Mouse (Mus musculus): ENCODE measurements around the gene Hoxa5. TPM values are rescaled to one million over a fixed set of nuclear protein-coding genes. Genes with fewer than 3 reads are reported as not detected.

The Hoxa5 gene
- polyA plus RNA-seq, 1 experiment from 2014 or later, result 21.4 TPM

DNA sequence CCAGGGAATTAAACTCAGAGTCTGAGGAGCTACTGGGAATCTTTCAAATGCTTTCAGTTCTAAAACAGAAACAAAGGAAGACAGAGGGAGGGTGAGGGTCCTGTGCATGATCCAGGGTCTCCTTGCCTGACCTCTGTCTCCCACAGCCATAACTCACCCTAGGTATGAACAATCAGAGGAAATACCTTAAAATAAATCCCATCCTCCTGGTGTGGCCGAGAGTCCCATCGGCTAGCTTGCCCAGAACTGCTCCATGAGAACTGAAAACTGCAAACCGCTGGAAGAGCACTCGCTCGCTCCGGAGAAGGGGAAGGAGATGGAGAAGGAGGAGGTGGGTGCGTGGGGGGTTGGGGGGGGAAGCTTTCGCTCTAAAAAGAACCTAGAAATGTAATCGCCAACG, 24.7 kb downstream of the Hoxa5 start:
- CTCF ChIA-PET, result interaction anchor here (0.7 to 2.1 kb wide), 6 partner anchors 11 to 179 kb away, joined by 3 to 5 read pairs (median 3); partner anchors contain the start of gene Hoxa7
- in situ Hi-C loops (cut with MboI; ENCODE audit: low pct_unique_long_range_greater_than_20kb), result loop anchor here (10.0 kb wide), 1 partner anchor 45 kb away; the partner anchor contains the start of gene Hoxa7

GRCm38 (mm10) chr6:52178918-52179665, 25.3 kb downstream of the Hoxa5 start:
- no peaks in the 10 kb centered on the region for H3K27me3 ChIP-seq
- DNase-seq (ENCODE audit: low read depth, low spot score), result no peak
- no peak for TF ChIP-seq CTCF (IDR thresholded peaks at IDR 0.05)
- POLR2A ChIA-PET, result interaction anchor here (1.2 to 16.4 kb wide), 7 partner anchors 13 to 178 kb away, joined by 3 to 378 read pairs (median 6); partner anchors contain the start of genes Gm28308, Hoxa10, Hoxa11 and Hoxa3
- no peak for ATAC-seq
- CTCF ChIA-PET, result interaction anchor here (0.7 to 2.1 kb wide), 10 partner anchors 10 to 178 kb away, joined by 3 to 8 read pairs (median 3); partner anchors contain the start of gene Hoxa7
- in situ Hi-C loops (cut with MboI; ENCODE audit: low pct_unique_long_range_greater_than_20kb), result loop anchor here (10.0 kb wide), 1 partner anchor 46 kb away; the partner anchor contains the start of gene Hoxa7

More for the DNA sequence above, 24.7 kb downstream of the Hoxa5 start:
- no peak for ATAC-seq
- POLR2A ChIA-PET, result interaction anchor here (1.4 to 16.4 kb wide), 3 partner anchors 12 to 179 kb away, joined by 6 to 378 read pairs (median 6); partner anchors contain the start of genes Gm28308, Hoxa10, Hoxa3 and Hoxa4
- H3K27me3 ChIP-seq, result no peaks in the 10 kb centered on the region
- no peak for DNase-seq (ENCODE audit: low read depth, low spot score)
- TF ChIP-seq CTCF (IDR thresholded peaks at IDR 0.05), result no peak

GRCm38 (mm10) chr6:52177806-52178205, 26.6 kb downstream of the Hoxa5 start:
- no peak for ATAC-seq
- DNase-seq (ENCODE audit: low read depth, low spot score), result no peak
- ChIA-PET CTCF (interaction anchor here (0.7 to 2.1 kb wide), 11 partner anchors 18 to 68 kb away, joined by 3 to 8 read pairs (median 5); partner anchors contain the start of genes Hoxa11, Hoxa5, Hoxa7 and Hoxa9), POLR2A (interaction anchor here (0.8 to 16.4 kb wide), 7 partner anchors 14 to 68 kb away, joined by 3 to 378 read pairs (median 6); partner anchors contain the start of genes Gm28308, Hoxa1, Hoxa10 and Hoxa11)
- in situ Hi-C loops (cut with MboI; ENCODE audit: low pct_unique_long_range_greater_than_20kb), result loop anchor here (10.0 kb wide), 1 partner anchor 47 kb away; the partner anchor contains the start of gene Hoxa7
- no peaks in the 10 kb centered on the region for H3K27me3 ChIP-seq
- no peak for TF ChIP-seq CTCF (IDR thresholded peaks at IDR 0.05)

- CTCF ChIA-PET, result interaction anchor here (0.8 to 1.8 kb wide), 11 partner anchors 15 to 69 kb away, joined by 3 to 6 read pairs (median 4); partner anchors contain the start of genes Hoxa11, Hoxa5 and Hoxa9
- in situ Hi-C loops (cut with MboI; ENCODE audit: low pct_unique_long_range_greater_than_20kb), result loop anchor here (10.0 kb wide), 1 partner anchor 48 kb away; the partner anchor contains the start of gene Hoxa7
- TF ChIP-seq CTCF (IDR thresholded peaks at IDR 0.05), result no peak
- H3K27me3 ChIP-seq, result no peaks in the 10 kb centered on the region
- POLR2A ChIA-PET, result interaction anchor here (0.7 to 16.4 kb wide), 6 partner anchors 12 to 69 kb away, joined by 3 to 378 read pairs (median 5); partner anchors contain the start of genes Gm28308, Hoxa1, Hoxa10 and Hoxa11
- DNase-seq (ENCODE audit: low read depth, low spot score), result peak; percentile 80
- ATAC-seq, result peak; percentile 62
Observed at GRCm38 (mm10) chr6:52177061-52177735, 27.2 kb downstream of the Hoxa5 start, which contains the start of gene 5730596B20Rik. TSS of gene 5730596B20Rik (plus strand) at chr6:52177498.

DNA sequence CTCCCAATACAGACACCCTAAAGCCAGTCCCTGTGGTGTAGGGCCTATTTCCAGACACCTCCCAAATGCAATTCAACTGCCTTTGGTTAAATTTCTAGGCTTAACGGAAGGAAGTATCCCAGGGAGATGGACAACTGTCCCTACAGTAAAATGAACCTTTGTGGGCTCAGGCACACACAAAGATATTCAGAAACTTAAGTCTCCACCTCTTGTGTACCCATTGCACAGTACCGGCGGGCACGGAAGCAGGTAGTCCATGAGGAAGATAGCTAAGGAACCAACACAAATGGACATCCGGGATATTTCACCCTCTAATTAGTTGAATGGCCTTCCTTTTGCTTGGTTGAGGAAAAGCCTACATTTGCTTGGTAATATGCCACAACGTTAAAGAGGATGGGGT, 28.0 kb downstream of the Hoxa5 start:
- CTCF ChIA-PET, result interaction anchor here (1.2 to 1.8 kb wide), 4 partner anchors 14 to 47 kb away, joined by 3 to 6 read pairs (median 5); partner anchors contain the start of gene Hoxa5
- no peak for TF ChIP-seq CTCF (IDR thresholded peaks at IDR 0.05)
- in situ Hi-C loops (cut with MboI; ENCODE audit: low pct_unique_long_range_greater_than_20kb), result loop anchor here (10.0 kb wide), 1 partner anchor 48 kb away; the partner anchor contains the start of gene Hoxa7
- DNase-seq (ENCODE audit: low read depth, low spot score), result no peak
- ATAC-seq, result no peak
- POLR2A ChIA-PET, result interaction anchor here (0.7 to 16.4 kb wide), 4 partner anchors 13 to 70 kb away, joined by 3 to 378 read pairs (median 8); partner anchors contain the start of genes Gm28308, Hoxa10, Hoxa11 and Hoxa3
- no peaks in the 10 kb centered on the region for H3K27me3 ChIP-seq

DNA sequence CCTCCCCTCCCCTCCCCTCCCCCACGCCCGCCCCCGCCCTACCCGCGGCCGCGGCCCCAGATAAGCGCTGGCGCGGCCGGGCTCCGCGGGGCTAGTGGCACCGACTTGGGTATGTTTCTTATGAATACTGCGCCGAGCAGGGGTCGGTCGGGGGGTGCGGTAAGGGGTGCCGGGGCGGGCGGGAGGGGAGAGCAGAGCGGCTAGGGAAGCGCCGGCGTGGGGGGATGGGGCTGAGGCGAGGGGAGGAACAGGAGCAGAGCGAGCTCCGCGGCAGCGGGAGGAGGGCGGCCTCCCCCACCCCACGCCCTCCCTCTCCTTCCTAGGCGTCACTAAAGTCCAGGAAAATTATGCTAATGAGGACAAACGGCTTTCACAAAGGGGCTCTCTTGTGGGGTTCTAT, 28.5 kb downstream of the Hoxa5 start:
- ChIA-PET CTCF (interaction anchor here (1.1 to 2.2 kb wide), 4 partner anchors 9 to 59 kb away, joined by 3 to 6 read pairs (median 4); partner anchors contain the start of gene Hoxa5), POLR2A (interaction anchor here (1.3 to 16.4 kb wide), 3 partner anchors 13 to 49 kb away, joined by 3 to 378 read pairs (median 6); partner anchors contain the start of genes Gm28308, Hoxa10, Hoxa3 and Hoxa6)
- TF ChIP-seq CTCF (IDR thresholded peaks at IDR 0.05), result no peak
- no peaks in the 10 kb centered on the region for H3K27me3 ChIP-seq
- DNase-seq (ENCODE audit: low read depth, low spot score) (no peak), ATAC-seq (no peak)
- in situ Hi-C loops (cut with MboI; ENCODE audit: low pct_unique_long_range_greater_than_20kb), result loop anchor here (10.0 kb wide), 1 partner anchor 49 kb away; the partner anchor contains the start of gene Hoxa7

GRCm38 (mm10) chr6:52174968-52175751, 29.2 kb downstream of the Hoxa5 start:
- ATAC-seq, result no peak
- in situ Hi-C loops (cut with MboI; ENCODE audit: low pct_unique_long_range_greater_than_20kb), result loop anchor here (10.0 kb wide), 1 partner anchor 50 kb away; the partner anchor contains the start of gene Hoxa7
- no peaks in the 10 kb centered on the region for H3K27me3 ChIP-seq
- POLR2A ChIA-PET, result interaction anchor here (1.4 to 16.4 kb wide), 3 partner anchors 8 to 49 kb away, joined by 4 to 378 read pairs (median 6); partner anchors contain the start of genes Gm28308, Hoxa10, Hoxa3 and Hoxa6
- no peak for DNase-seq (ENCODE audit: low read depth, low spot score)
- CTCF ChIA-PET, result interaction anchor here (1.1 to 2.2 kb wide), 4 partner anchors 10 to 174 kb away, joined by 3 to 5 read pairs (median 4); partner anchors contain the start of genes Gm28308 and Hoxa3
- no peak for TF ChIP-seq CTCF (IDR thresholded peaks at IDR 0.05)

- no peak for TF ChIP-seq CTCF (IDR thresholded peaks at IDR 0.05)
- DNase-seq (ENCODE audit: low read depth, low spot score), result no peak
- CTCF ChIA-PET, result interaction anchor here (1.7 kb wide), 1 partner anchor 40 kb away, joined by 5 read pairs; the partner anchor contains the start of genes Gm28308 and Hoxa3
- H3K27me3 ChIP-seq, result no peaks in the 10 kb centered on the region
- POLR2A ChIA-PET, result interaction anchor here (2.0 to 16.4 kb wide), 3 partner anchors 12 to 72 kb away, joined by 6 to 378 read pairs (median 8); partner anchors contain the start of genes Gm28308, Hoxa10, Hoxa11 and Hoxa3
- in situ Hi-C loops (cut with MboI; ENCODE audit: low pct_unique_long_range_greater_than_20kb), result loop anchor here (10.0 kb wide), 1 partner anchor 51 kb away; the partner anchor contains the start of gene Hoxa7
- ATAC-seq, result no peak
Observed at GRCm38 (mm10) chr6:52173648-52174047, 30.7 kb downstream of the Hoxa5 start.

Measured in Patski (cell line).